Mouse (Mus musculus): ENCODE measurements around the gene Strc.

Strc gene

DNA sequence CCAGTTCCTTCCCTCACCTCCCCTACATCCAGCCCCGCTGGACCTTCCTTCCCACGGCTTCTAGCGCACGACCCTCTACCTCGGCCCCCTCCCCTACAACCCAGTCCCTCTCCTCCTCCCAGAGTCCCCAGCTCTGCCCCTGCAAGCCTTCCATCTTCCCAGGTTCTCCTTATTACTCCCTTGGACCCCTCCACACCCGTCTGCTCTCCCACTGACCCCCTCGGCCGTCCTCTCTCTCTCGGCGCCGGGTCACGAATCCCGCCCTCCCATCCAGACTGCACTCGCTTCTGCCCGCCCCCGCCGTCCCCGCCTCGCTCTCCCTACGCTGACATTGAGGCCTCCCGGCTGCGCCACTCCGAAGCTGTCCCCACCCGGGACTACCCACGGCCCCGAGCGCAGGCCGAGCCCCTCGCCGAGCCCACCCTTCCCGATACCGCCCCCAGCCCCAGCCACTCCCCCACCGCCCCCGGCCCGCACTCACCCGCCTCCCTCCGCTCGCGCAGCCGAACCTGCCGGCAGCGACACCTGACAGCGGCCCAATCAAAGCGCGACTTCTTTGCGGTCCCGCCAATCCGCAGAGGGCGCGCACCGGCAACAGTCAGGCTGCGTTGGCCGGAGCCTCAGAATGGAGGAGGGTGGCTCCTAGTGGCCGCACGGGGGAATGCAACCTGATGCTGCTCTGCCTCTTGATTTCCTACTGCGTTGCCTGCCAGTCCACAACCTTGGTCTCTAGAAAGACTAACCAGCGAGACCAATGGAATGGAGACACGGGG lies 32.0 kb downstream of the Strc start, which contains the start of gene Ppip5k1:
Gene Ppip5k1 (minus strand): TSS at position 577 of the 773 bp plus-strand sequence.
- DNase-seq (ENCODE audit: low spot score): peak; percentile 98

DNA sequence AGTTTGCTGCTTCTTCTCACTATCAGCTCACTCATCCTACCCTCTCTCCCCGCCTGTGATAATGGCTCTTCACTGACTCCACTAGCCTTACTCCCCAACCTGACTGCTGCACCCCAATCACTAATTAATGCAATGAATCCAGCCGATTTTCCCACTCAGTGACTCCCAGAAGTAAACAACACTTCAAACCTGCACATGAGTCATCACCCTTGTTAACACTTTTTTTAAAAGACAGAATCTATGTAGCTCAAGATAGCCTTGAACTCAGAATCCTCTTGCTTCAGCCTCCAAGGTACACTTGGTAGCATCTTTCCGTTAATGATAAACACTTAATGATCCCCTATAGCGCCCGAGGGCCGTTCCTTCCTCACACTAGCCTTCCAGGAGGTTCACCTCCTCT lies 32.6 kb downstream of the Strc start:
- no peak for DNase-seq (ENCODE audit: low spot score)

DNA sequence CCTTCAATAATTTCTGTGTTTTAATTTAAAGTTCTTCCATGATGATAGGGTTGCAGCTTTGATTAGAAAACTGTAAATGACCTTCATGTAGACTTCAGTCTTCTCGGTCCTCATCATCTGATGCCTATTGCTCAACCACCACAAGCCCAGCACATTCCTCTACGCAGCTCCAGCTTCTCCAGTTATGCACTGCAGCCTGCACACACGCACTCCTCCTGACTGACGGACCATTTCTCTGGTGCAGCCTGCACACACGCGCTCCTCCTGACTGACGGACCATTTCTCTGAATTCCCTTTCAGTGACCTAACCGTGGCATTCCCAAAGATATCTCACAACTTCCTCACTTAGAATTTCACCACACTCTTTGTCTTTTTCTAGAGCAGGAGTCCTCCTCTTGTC lies 33.8 kb downstream of the Strc start:
- DNase-seq (ENCODE audit: low spot score): no peak

DNA sequence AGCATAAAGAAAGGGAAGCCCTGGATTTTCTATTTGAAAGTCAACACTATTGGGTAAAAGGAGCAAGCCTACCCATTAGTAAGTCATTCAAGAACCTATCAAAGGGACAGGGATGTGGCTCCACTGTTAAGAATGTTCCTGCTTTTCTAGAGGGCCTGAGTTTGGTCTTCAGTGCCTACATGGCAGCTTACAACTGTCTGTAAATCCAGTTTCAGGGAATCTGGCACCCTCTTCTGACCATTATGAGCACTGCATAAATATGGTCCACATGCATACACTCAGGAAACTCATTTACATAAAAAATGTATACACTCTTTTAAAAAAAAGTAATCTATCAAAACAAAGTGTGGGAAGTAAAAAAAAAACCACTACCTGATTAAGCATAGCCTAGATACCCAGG lies 47.9 kb downstream of the Strc start:
- no peak for DNase-seq (ENCODE audit: low spot score)

GRCm38 (mm10) chr2:121329492-121329891 lies 57.5 kb downstream of the Strc start:
- no peak for DNase-seq (ENCODE audit: low spot score)

DNA sequence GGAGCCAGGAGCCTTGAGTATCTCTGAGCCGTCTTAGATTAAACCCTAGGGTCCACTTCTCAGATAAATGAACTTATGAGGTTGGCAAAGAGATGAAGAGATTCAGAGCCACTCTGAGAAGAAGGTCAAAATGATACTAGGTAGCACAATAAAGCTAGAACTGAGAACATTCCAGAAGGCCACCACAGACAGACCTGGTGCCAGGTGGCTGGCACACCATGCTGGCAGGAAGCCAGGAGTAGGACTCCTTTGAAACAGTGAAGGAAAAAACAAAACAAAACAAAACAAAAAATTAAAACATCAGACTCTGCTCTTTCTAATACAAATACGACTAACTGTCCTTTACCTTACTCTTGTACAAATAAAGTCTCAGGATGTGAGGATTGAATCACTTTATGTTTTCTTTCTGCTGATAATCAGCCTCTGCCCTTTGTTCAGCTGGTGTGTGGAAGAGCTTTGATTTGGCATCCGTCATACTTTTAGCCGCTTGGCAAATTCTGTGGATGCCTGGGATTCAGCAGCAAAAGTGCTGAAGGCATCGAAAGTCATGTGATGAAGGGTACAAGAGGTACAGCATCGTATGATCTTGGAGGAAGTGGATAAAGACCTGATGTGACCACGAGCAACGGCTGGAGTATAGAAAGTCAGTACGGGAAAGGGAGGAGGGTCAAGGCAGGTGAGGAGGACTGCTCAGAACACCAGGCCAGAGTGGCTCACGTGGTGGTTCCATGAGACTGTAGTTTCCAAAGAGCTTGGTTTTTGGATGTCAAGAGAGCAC lies 63.1 kb downstream of the Strc start:
- no peak for DNase-seq (ENCODE audit: low spot score)

- DNase-seq (ENCODE audit: low spot score): no peak
These were observed 63.9 kb downstream of the Strc start for GRCm38 (mm10) chr2:121323041-121323440.

- DNase-seq (ENCODE audit: low spot score): no peak
These were observed 70.7 kb downstream of the Strc start for GRCm38 (mm10) chr2:121316278-121316677.
